Mouse (Mus musculus): Measurements from ENCODE around the gene Tnnt3. TPM values are rescaled to one million over a fixed set of nuclear protein-coding genes. Genes with fewer than 3 reads are reported as not detected.

Gene Tnnt3
- total RNA-seq (2023) = 35.6 TPM

DNA sequence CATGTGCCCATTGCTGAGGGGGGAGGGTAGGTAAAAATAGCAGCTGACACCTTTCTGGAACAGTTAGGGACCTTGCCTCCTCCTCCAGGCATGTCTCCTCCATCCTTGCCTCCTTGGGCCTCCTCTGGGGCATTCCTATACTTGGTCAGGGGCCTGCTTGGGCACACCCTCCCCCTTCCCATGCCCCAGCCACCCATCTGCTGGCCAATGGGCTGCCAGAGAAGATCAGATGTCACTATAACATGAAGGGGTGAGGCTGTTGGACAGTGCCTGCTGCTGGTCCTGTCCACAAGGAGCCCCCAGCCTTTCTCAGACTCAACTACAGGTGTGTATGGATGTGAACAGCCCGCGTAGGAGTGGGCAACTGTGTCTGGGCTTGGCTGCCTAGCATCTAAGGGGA is at the start of gene Tnnt3:
Gene Tnnt3, plus strand, starts transcription at position 262 of the 400 bp plus-strand sequence.

DNA sequence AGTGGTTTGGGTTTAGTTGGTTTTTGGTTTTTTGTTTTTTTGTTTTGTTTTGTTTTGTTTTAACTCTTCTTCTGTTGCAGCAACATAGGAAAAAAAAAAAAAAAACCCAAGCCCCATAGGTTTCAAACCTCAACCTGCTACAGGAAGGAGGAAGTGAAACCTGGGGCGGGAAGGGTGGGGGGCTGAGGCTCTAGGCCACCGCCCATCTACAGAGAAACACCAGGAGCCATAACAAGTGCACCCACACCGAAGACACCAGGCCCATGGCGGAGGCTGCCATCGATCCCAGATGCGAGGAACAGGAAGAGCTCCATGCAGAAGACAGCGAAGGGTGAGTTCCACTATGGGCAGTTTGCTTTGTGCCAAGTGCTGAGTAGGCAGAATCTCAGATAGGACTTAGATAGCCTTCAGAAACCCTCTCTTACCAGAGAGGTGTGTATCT is 38.0 kb upstream of the Tnnt3 start, which contains the start of gene Lsp1:
Gene Lsp1, plus strand, starts transcription at position 174 of the 442 bp plus-strand sequence.

DNA sequence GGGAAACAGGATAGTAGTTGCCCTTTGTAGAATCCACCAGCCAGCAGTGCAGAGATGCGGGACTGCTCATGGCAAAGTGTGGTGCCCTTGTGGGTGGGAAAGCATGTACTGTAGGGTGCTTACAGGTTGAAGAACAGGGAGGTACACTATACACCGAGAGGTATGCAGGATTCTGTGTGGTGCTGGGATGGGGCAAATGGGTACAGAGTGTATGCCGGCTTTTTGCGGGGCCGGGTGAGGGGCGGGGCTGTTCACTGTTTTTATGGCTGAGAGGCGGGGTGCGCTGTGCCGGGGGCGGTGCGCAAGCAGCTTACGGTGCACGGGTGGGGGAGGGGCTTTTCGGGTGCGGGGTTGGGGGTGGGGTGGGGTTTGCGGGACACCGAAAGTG is 34.0 kb downstream of the Tnnt3 start, which contains the start of gene Mrpl23:
Gene Mrpl23, plus strand, starts transcription at position 16 of the 388 bp plus-strand sequence.

Other genes with a start within 250 kb of the Tnnt3 start
- gene Gm2431, start 240.5 kb upstream of the Tnnt3 start, total RNA-seq (2023) = not detected
- not detected for gene Gm4559, start 224.5 kb upstream of the Tnnt3 start, total RNA-seq (2023)
- not detected for gene Krtap5-1, start 201.7 kb upstream of the Tnnt3 start, total RNA-seq (2023)
- gene Krtap5-4, start 195.3 kb upstream of the Tnnt3 start, total RNA-seq (2023) = not detected
- gene Ifitm10, start 125.1 kb upstream of the Tnnt3 start, total RNA-seq (2023) = 6.4 TPM
- 0.83 TPM for gene Gm49369, start 116.2 kb upstream of the Tnnt3 start, total RNA-seq (2023)
- 233 TPM for gene Ctsd, start 110.8 kb upstream of the Tnnt3 start, total RNA-seq (2023)
- not detected for gene Syt8, start 64.0 kb upstream of the Tnnt3 start, total RNA-seq (2023)
- gene Tnni2, start 57.0 kb upstream of the Tnnt3 start, total RNA-seq (2023) = not detected
- gene Lsp1, start 38.0 kb upstream of the Tnnt3 start, total RNA-seq (2023) = 603 TPM
- 19.6 TPM for gene Mrpl23, start 33.9 kb downstream of the Tnnt3 start, total RNA-seq (2023)
- 1.3 TPM for gene Igf2, start 168.0 kb downstream of the Tnnt3 start, total RNA-seq (2023)
- not detected for gene Gm49394, start 171.1 kb downstream of the Tnnt3 start, total RNA-seq (2023)
- not detected for gene Ins2, start 244.5 kb downstream of the Tnnt3 start, total RNA-seq (2023)

All from CD4-positive naive resting alpha-beta T cell, adult 57 days (primary cell).